Mouse (Mus musculus) right cerebral cortex, postnatal 4 days (tissue): Measurements from ENCODE around the gene Gpsm3.

ENCODE experiments used
- DNase-seq: peaks from one replicate; pipeline ENCODE4 v3.0.0-alpha.2; 2022

Gene Gpsm3

GRCm38 (mm10) chr17:34604511-34605237 is 15.1 kb downstream of the Gpsm3 start:
- no peak for DNase-seq

DNA sequence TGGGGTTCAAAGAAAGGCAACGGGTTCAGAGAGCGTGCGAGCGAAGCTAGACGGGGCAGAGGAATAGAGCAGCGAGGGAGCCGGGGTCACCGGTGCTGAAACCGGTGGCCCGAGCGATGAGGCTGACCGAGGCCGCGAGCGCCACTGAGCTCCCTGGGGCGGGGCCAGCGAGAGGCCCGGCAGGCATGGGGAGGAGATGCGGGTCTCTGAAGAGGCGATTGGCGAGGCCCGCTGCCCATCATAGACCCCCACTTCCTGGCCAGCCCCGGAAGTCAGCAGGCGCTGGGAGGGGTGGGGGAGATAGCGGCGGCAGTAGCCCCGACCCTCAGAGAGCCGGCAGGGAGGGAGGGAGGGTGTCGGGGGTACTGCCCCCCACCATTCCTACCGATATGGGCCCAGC is 16.0 kb downstream of the Gpsm3 start:
- peak; percentile 98 for DNase-seq

- no peak for DNase-seq
These were observed 16.8 kb downstream of the Gpsm3 start for GRCm38 (mm10) chr17:34606186-34607039.

- no peak for DNase-seq
These were observed 18.4 kb downstream of the Gpsm3 start for GRCm38 (mm10) chr17:34607997-34608396.

DNA sequence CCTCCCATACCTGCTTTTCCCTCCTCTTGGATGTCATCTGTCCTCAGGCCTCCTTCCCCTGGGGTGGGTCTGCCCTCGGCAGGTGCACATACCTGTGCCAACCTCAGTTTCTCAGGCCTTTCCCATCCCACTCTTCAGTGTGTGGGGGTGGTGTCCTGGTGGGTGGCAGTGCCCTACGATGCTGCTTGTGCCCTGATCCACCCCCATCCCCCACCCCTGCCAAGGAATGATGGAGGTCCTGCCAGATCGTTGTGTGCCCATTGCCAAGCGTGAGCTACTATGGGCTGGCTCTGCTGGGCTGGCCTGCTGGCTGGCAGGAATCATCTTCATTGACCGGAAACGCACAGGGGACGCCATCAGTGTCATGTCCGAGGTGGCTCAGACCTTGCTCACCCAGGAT is 21.4 kb downstream of the Gpsm3 start:
- no peak for DNase-seq

GRCm38 (mm10) chr17:34613054-34613645 is 23.5 kb downstream of the Gpsm3 start:
- no peak for DNase-seq

DNA sequence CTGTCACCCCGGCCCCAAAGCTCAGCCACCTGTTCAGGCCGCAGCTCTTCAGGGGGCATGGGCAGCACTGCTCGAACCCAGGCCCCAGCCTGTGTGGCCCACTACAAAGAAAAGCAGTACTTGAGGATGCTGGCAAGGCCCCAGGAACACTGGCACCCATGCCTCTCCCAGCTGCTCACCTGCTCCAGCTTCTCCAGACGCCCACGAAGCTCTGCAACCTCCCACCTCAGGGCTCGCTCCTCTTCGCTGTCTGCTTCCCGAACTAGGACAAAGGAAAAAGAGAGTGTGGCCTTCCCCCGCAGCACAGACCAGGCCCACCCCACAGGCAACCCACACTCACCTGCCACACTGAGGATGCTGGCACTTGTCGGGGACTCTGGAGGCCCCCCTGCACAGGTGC is 24.2 kb downstream of the Gpsm3 start:
- DNase-seq, result no peak

DNA sequence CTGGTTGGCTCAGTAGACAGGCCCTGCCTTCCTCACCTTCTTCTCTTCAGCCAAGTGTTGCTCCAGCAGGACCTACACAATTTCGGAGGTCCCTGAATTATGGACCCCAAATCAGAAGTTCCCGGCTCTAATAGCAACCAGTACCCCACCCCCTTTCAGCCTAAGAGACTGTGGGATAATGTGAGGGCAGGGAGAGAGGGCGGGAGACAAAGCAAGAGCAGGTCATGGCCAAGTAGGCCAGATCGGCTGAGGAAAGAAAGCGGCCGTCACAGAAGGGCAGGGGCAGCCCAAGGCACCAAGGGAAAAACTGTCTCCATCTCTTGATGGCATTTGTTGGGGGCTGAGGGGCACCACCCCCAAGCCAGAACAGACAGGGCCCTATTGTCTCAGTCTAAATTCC is 26.3 kb downstream of the Gpsm3 start, which contains the start of gene Egfl8:
Gene Egfl8, minus strand, starts transcription at position 101 of the 400 bp plus-strand sequence.
- DNase-seq, result no peak

- DNase-seq, result no peak
These were observed 29.4 kb downstream of the Gpsm3 start for GRCm38 (mm10) chr17:34618999-34619398.

DNA sequence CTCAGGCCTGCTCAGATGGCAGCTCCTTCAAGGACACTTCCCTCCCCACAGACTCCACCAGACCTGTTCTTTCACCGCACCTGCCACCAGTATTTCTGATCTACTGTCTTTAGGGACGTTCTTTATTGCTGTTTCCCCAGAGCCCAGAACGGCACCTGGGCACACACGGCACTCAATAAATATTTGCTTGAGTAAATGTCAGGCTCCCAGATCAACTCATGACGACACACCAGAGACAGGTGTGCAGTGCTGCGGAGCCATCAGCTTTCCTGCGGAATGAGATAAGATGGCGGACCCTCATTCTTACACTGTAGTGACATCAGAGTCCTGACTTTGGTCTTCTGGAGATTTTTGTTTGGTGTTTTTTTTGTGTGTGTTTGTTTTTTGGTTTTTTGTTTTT is 31.4 kb downstream of the Gpsm3 start:
- DNase-seq, result no peak

DNA sequence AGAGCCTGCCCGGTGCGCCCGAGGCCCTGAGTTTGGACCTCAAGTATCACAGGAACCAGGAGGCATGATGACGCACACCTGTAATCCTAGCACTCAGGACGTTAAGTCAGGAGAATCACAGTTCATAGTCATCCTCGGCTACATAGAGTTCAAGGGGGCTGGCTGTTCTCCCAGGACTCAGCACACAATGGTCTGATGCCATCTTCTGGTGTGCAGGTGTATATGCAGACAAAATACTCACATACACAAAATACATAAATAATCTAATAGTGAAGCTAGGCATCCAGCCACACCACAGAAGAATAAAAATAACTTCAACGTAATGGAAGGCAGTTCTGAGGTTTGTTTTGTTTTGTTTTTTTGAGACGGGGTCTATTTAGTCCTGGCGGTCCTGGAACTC is 33.6 kb downstream of the Gpsm3 start:
- DNase-seq, result no peak

DNA sequence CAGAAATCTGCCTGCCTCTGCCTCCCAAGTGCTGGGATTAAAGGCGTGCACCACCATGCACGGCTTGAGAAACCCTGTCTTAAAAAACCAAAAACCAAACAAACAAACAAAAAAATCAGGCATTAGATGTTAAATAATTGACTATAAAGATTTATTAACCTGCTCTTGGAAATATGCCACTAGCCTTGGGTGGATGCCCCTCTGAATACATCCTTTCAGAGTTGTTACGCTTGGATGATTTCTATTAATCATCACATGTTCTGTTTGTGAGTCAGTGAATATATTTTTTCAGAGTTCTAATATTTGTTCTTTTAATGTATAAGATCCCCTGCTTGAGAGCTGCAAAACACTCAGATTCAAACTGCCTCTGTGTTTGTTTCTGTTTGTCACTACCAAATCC is 35.4 kb downstream of the Gpsm3 start:
- DNase-seq, result no peak

DNA sequence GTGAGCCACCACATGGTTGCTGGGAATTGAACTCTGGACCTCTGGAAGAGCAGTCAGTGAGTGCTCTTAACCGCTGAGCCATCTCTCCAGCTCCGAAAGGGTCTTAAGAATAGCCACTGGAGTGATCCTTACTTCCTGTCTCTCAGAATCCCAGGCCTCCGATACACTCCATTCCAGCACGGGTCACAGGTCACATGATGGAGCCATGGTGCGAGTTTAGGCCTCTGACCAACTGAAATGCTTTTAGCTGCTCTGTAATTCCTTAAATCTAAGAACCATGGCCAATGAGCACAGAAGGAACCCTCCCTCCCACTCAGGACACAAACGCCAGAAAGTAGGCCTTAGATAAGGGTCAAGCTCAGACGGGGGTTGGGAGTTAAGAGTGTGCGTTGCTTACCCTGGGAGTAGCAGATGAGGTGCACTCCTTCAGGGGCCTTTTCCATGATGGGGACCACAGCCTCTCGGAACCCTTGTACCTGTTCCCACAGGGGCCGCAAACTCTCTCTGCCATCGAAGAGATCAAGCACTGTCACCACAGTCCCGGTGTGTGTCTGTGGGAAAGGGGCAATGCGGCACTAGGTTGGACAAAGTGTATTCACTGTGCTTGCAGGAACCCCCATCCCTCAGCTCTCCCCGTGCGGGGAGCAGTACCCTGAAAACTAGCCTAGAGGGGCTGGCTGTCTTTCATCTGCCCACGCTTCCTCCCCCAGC is 36.6 kb downstream of the Gpsm3 start:
- DNase-seq, result no peak

DNA sequence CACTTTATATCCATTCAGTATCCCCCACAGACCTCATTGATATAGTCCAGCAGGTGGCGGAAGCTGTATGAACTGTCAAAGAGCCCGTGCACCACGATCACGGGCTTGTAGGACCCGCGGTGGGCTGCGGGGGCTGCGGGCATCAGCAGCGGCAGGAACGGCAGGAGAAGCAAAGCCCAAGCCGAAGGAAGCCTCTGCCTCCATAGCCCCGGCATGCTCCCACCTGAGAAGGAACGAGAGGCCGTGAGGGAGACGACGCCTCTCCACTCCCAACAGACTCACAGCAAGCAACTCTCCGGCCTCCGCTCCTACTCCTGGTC is 37.1 kb downstream of the Gpsm3 start:
- DNase-seq, result no peak

- DNase-seq, result peak; percentile 78
These were observed 37.7 kb downstream of the Gpsm3 start for GRCm38 (mm10) chr17:34627093-34627942.

- DNase-seq, result no peak
These were observed 38.5 kb downstream of the Gpsm3 start, which contains the start of gene Ppt2 for GRCm38 (mm10) chr17:34627943-34628643. Gene Ppt2 (minus strand): TSS chr17:34628510.

DNA sequence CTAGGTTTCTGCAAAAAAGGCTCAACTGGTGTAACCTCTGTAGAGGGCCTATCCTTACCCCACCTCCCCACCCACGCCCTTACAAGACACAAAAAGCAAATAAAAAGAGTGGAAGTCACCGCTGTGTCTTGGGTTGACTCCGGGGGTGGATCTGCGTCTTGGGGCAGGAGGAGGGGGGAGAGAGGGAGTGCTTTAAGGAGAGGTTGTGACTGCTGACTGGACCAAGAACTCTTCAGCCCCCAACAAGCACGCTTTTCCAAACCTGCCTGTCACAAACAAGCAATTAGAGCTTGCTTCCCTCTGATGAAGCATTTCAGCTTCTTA is 39.0 kb downstream of the Gpsm3 start:
- no peak for DNase-seq

GRCm38 (mm10) chr17:34629221-34629751 is 39.7 kb downstream of the Gpsm3 start, which contains the start of gene Prrt1:
Gene Prrt1 (plus strand): TSS chr17:34629533.
- peak; percentile 54 for DNase-seq

GRCm38 (mm10) chr17:34629796-34630603 is 40.4 kb downstream of the Gpsm3 start:
- no peak for DNase-seq

- no peak for DNase-seq
These were observed 41.2 kb downstream of the Gpsm3 start for GRCm38 (mm10) chr17:34630761-34631301.
